Mouse (Mus musculus) C2C12 (cell line): ENCODE data around the gene Akt3.

Source experiments
- CTCF ChIP-seq: IDR thresholded peaks from one replicate; pipeline ENCODE4 v1.5.1; 2011; ENCODE audit not compliant: control insufficient read depth, insufficient read depth, insufficient read length
- USF1 ChIP-seq: IDR thresholded peaks from one replicate; pipeline ENCODE4 v1.6.1; 2011; ENCODE audit warnings: low read depth, mild to moderate bottlenecking, control low read depth, moderate library complexity

- no peak for TF ChIP-seq CTCF
- TF ChIP-seq USF1, result no peak
Observed at GRCm38 (mm10) chr1:177257178-177258033, 597 bp downstream of the Akt3 start.
